Mouse (Mus musculus): ENCODE measurements around the gene Mafk.
A peak's percentile ranks its signal among the peaks of the same experiment; 100 is the strongest.
"Not testable (repeated sequence)": the region's sequence is repeated elsewhere in the genome, so short reads cannot be mapped to it uniquely, and the experiment has no call there.

Gene Mafk

GRCm38 (mm10) chr5:139791227-139792158, at the start of gene Mafk:
Mafk (plus strand) TSS chr5:139791513.
- peak; percentile 99 for DNase-seq (ENCODE audit: low spot score)

GRCm38 (mm10) chr5:139742640-139743039, 48.7 kb upstream of the Mafk start:
- not testable (repeated sequence) for DNase-seq (ENCODE audit: low spot score)

GRCm38 (mm10) chr5:139745771-139746170, 45.5 kb upstream of the Mafk start:
- DNase-seq (ENCODE audit: low spot score) = peak; percentile 83

- DNase-seq (ENCODE audit: low spot score) = no peak
Measured at GRCm38 (mm10) chr5:139749413-139750125, 41.7 kb upstream of the Mafk start.

GRCm38 (mm10) chr5:139750535-139750934, 40.8 kb upstream of the Mafk start:
- DNase-seq (ENCODE audit: low spot score) = peak; percentile 68

GRCm38 (mm10) chr5:139754753-139755152, 36.6 kb upstream of the Mafk start:
- peak; percentile 57 for DNase-seq (ENCODE audit: low spot score)

- no peak for DNase-seq (ENCODE audit: low spot score)
Measured at GRCm38 (mm10) chr5:139756135-139756534, 35.2 kb upstream of the Mafk start.

- no peak for DNase-seq (ENCODE audit: low spot score)
Measured at GRCm38 (mm10) chr5:139756586-139756985, 34.7 kb upstream of the Mafk start.

- no peak for DNase-seq (ENCODE audit: low spot score)
Measured at GRCm38 (mm10) chr5:139758096-139758495, 33.2 kb upstream of the Mafk start.

- peak; percentile 53 for DNase-seq (ENCODE audit: low spot score)
Measured at GRCm38 (mm10) chr5:139764296-139764695, 27.0 kb upstream of the Mafk start.

GRCm38 (mm10) chr5:139768216-139768615, 23.1 kb upstream of the Mafk start:
- DNase-seq (ENCODE audit: low spot score) = no peak

- peak; percentile 97 for DNase-seq (ENCODE audit: low spot score)
Measured at GRCm38 (mm10) chr5:139775216-139775926, 15.9 kb upstream of the Mafk start, which contains the start of gene Ints1. Ints1 (minus strand) TSS chr5:139775674.

GRCm38 (mm10) chr5:139776966-139777365, 14.3 kb upstream of the Mafk start:
- no peak for DNase-seq (ENCODE audit: low spot score)

- no peak for DNase-seq (ENCODE audit: low spot score)
Measured at GRCm38 (mm10) chr5:139781406-139781805, 9.9 kb upstream of the Mafk start.

- DNase-seq (ENCODE audit: low spot score) = no peak
Measured at GRCm38 (mm10) chr5:139789466-139789865, 1.8 kb upstream of the Mafk start.

GRCm38 (mm10) chr5:139792159-139792775, 954 bp downstream of the Mafk start:
- DNase-seq (ENCODE audit: low spot score) = no peak

- DNase-seq (ENCODE audit: low spot score) = no peak
Measured at GRCm38 (mm10) chr5:139792966-139793337, 1.6 kb downstream of the Mafk start.

GRCm38 (mm10) chr5:139793338-139794089, 2.2 kb downstream of the Mafk start:
- no peak for DNase-seq (ENCODE audit: low spot score)

- no peak for DNase-seq (ENCODE audit: low spot score)
Measured at GRCm38 (mm10) chr5:139794137-139794536, 2.8 kb downstream of the Mafk start.

- DNase-seq (ENCODE audit: low spot score) = no peak
Measured at GRCm38 (mm10) chr5:139794938-139795337, 3.6 kb downstream of the Mafk start.

GRCm38 (mm10) chr5:139796001-139796620, 4.8 kb downstream of the Mafk start:
- no peak for DNase-seq (ENCODE audit: low spot score)

Measured in embryo, embryonic 10 days (tissue).